Mouse (Mus musculus) 416B (cell line): ENCODE measurements around the gene Guca1b.
"Not testable (repeated sequence)": the region's sequence is repeated elsewhere in the genome, so short reads cannot be mapped to it uniquely, and the experiment has no call there.

Source experiments
- DNase-seq: peaks from one replicate; pipeline ENCODE4 v3.0.0; 2011; ENCODE audit warnings: low read depth

Gene Guca1b

DNA sequence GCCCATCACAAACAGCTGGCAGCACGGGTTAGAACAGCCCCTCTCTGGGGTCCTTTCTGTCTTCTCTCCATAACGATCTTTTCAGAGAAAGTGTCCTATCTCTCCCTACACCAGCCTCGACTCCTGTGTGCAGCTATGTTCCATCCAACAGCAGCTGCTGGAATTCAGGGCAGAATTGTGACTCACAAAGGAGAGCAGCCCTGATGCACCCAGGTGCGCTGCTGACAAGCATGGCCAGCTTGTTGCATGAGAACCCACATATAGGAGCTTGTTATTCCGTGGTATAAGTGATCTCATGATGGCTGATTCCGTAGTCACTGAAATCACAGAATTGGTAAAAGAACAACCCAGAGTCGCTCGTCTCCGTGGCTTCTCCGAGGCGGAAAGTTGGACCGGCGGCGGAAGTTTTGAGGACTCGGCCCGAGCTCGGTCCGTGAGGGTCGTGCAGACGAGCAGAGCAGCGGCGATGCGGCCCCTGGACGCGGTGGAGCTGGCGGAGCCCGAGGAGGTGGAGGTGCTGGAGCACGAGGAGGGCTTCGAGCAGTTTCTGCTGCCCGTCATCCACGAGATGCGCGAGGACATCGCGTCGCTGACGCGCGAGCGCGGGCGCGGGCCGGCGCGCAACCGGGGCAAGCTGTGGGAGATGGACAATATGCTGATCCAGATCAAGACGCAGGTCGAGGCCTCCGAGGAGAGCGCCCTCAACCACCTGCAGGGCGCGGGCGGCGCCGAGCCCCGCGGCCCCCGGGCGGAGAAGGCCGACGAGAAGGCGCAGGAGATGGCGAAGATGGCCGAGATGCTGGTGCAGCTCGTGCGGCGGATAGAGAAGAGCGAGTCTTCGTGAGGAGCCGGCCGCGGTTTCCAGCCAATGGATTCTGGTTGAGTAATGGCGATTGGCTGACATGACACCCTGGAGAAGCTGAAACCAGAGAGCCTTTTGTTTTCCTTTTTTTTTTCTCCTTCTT lies 25.0 kb downstream of the Guca1b start:
- not testable (repeated sequence) for DNase-seq

GRCm38 (mm10) chr17:47420195-47420594 lies 35.0 kb downstream of the Guca1b start:
- DNase-seq, result no peak

DNA sequence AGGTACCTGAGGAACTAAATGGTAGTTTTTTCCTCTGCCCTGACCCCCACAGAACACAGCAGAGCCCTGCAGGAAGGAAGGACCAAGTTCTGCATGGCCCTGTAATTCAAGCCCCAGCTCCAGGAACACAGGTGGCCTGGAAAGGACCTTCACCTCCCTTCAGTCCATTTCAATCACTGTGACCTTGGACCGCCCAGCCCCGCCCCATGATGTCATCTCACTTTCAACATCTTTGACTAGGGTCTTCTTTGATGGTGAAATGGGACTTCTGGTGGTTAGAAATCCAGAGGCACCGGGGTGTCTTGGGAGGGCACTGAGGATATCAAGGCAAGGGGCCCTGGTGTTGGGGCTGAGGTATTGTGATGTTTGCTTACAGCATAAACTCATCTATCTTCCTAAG lies 36.4 kb downstream of the Guca1b start:
- DNase-seq, result no peak

DNA sequence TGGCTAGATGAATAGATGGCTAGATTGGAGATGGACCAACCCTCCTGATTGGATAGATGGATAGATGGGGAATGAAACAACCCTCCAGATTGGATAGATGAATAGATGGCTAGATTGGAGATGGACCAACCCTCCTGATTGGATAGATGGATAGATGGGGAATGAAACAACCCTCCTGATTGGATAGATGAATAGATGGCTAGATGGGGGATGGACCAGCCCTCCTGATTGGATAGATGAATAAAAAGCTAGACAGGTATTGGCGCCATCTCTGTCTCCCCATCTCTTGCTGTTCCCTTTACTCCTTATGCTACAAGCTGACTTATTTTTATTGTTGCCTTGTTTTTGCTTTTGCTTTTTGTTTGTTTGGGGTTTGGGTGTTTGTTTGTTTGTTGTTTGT lies 37.4 kb downstream of the Guca1b start:
- not testable (repeated sequence) for DNase-seq

- no peak for DNase-seq
Measured at GRCm38 (mm10) chr17:47424186-47424585, 39.0 kb downstream of the Guca1b start.

DNA sequence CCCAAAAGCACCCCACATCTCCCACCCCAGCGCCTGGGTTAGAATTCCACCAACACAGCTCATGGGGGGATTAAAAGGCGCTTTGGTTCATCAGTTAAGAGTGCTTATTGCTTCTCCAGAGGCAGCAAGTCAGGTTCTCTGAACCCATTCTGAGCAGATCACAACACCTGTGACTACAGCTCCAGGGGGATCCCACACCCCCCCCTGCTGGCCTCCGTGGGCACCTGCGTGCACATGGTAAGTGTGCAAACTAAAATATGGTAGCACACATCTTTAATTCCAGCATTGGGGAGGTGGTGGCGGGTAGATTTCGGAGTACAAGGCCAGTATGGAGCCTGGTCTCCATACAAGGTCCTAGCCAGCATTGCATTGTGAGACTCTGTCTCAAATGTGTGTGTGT lies 42.1 kb downstream of the Guca1b start:
- DNase-seq, result peak; percentile 32

DNA sequence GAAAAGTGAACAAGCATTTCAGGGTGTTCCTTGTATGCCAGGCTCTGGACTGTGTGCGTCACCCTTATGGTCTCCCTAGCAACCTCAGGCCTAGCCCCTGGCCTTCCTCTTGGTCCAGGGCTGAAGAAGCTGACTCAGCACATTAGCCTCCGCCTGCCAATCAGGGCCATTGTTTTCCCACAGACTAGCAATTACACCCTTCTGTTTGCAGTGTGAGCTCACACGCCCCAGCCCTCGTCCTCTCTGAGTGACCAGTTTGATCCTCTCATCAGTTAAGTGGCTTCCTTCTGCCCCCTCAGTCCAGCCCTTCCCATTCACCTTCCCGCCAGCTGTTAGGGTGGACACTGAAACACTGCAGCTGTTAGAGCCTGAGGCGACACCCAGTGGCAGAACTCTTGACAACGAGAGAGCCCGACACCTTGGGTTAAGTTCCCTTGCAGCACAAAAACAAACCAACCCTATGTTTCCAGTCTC lies 43.7 kb downstream of the Guca1b start:
- DNase-seq, result peak; percentile 71

GRCm38 (mm10) chr17:47430815-47431214 lies 45.6 kb downstream of the Guca1b start:
- DNase-seq, result peak; percentile 64

- no peak for DNase-seq
Measured at GRCm38 (mm10) chr17:47436156-47436906, 51.1 kb downstream of the Guca1b start, which contains the start of gene AI661453. Gene AI661453 (plus strand): TSS chr17:47436615.

- no peak for DNase-seq
Measured at GRCm38 (mm10) chr17:47436907-47437547, 51.8 kb downstream of the Guca1b start, which contains the start of gene 1700001C19Rik. Gene 1700001C19Rik (minus strand): TSS chr17:47437376.

DNA sequence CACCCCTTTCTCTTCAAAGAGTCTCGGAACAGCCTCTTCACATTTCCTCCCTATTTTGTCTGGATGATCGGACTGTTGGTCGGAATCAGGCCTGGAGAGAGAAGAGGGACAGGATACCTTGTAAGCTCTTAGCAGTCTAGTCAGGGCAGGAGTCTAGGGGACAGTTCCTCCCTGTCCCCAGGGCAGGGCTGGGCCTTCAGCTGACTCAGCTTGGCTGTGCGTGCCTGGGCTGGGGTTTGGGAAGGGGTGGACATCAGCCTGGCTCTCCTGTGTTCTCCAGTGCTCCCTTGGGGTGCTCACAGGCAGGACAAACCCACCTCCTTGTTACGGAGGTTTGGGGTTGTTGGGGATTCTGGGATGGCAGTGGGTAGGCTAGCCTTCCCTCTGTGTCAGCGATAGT lies 53.4 kb downstream of the Guca1b start:
- DNase-seq, result no peak

DNA sequence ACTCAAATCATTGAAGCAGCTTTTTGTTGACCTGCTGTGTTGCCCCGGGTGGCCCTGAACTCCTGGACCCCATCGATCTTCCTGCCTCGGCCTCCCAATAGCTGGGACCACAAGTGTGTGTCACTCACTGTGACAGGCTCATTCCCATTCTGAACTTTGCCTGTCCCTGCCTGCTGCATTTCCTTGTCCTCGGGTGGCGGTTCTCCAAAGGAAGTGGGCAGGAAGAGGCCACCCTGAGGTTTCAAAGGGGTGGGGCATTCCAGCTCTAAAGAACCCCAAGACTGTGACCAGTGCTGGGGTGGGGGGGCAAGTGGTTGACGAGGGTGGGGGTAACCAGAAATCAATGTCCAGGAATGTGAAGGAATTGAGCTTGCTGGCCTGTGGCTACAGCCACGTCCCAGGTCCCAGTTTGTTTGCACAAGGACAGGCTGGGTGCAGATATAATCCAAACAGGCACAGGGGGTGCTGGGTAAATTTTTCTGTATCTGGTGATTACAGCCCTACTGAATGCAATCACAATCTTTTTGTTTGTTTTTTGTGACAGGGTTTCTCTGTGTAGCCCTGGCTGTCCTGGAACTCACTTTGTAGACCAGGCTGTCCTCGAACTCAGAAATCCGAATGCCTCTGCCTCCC lies 54.3 kb downstream of the Guca1b start:
- peak; percentile 88 for DNase-seq

DNA sequence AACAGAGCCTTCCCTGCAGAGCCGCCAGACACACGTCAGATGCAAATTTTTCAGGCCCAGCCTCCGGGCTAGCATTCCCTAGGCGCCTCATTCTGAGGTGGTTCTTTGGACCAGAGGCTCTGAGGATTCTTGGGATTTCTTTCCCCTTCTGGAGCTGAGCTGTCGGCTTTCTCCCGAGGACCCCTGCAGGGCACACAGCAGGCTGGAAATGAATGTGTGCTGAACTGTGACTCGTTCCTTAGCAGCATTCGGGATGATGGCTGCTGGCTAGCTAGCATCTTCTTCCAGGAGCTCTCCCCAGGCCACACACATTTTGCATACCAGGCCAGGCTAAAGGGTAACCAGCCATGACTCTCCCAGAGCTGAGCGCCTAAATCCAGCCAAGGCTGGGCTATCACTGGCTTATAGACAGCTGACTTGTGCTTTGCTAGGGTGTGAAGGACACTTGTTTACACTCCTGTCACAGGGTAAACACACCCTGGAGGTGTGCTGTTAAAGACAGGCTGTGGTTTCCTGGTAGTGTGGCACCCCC lies 55.2 kb downstream of the Guca1b start:
- DNase-seq, result no peak

DNA sequence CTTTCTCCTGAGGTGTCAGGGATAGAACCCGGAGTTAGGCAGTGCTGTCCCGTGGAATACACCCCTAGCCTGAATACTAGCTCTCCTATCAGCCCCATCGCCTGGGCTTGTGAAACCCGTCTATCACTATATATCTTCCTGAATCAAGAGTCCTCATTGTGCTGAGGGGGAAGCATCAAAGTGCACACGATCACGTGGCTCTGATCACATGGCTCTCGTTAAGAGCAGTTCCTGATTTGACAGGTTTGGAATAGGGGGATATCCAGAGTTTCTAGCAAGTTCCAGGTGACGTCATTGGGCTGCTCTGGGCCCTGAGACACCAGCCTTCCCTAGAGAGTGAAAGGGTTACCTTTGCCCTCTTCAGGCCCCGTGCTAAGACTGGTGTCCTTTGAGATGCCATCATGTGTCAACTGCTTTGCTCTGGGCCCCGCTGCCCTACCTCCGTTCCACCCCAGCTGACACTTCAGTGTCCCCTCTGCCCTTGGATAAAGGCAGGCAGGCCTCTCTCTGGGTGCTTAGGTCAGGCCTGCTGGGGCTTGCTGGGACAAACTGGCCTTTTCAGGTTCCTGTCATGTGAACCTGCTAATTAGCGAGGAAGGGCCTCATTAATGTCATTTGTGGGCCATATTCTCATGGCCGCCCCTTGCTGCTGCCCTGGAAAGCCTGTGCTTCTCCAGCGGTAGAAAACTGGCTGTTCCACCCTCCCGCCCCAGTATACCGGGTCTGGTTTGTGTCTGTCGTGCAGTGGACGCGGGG lies 56.3 kb downstream of the Guca1b start:
- no peak for DNase-seq

- no peak for DNase-seq
Measured at GRCm38 (mm10) chr17:47442271-47442670, 57.1 kb downstream of the Guca1b start.
